8 mouse cellular contexts compared by ENCODE assay signal in genomic region chr2:69128921-69129395, GRCm38 (mm10). TPM values are rescaled to one million over a fixed set of nuclear protein-coding genes. Genes with fewer than 3 reads are reported as not detected.
DNase-seq lines count a peak whose midpoint lies in the region; ATAC-seq and TF ChIP-seq lines count a peak whose summit lies in the region.

No protein-coding gene starts in this region.

- H3K9me3 ChIP-seq in limb, embryonic 14.5 days (ENCODE audit: control insufficient read depth, low read length), result no peaks in the 10 kb centered on the region
- no peaks in the 10 kb centered on the region for H3K9me3 ChIP-seq in midbrain, postnatal 0 days (ENCODE audit: low read length)

- H3K4me3 ChIP-seq in limb, embryonic 14.5 days (replicated peaks; ENCODE audit: low read length), result no peak overlapping the region
- H3K4me3 ChIP-seq in midbrain, postnatal 0 days (ENCODE audit: low read depth, low read length), result no peak overlapping the region

- ATAC-seq in limb, embryonic 14.5 days (ENCODE audit: low FRiP score, low read depth), result peak; percentile 53; the same call in 1 of the 2 replicates
- ATAC-seq in midbrain, postnatal 0 days (ENCODE audit: low FRiP score), result peak; percentile 78

- TF ChIP-seq POLR2A in limb, embryonic 14.5 days (IDR thresholded peaks at IDR 0.05; ENCODE audit: borderline replicate concordance, extremely low read depth, insufficient read depth, insufficient read length), result no peak

- intact Hi-C loops in heart, postnatal 36 days (cut with DNase I), result no loop called here

- H3K9ac ChIP-seq in limb, embryonic 14.5 days (ENCODE audit: low read depth, low read length, severe bottlenecking), result no peak overlapping the region
- no peak overlapping the region for H3K9ac ChIP-seq in midbrain, postnatal 0 days (replicated peaks; ENCODE audit: low read length, poor library complexity, severe bottlenecking)

- TF ChIP-seq CTCF in midbrain, postnatal 0 days (IDR thresholded peaks at IDR 0.05), result no peak

- DNase-seq in MN1 (ENCODE audit: low spot score), result peak; percentile 69
- DNase-seq in embryo, embryonic 10 days (ENCODE audit: low spot score), result peak; percentile 72
- DNase-seq in heart, postnatal 36 days, result peak; percentile 12 to 27
- DNase-seq in limb, embryonic 14.5 days (ENCODE audit: low spot score), result no peak
- DNase-seq in midbrain, postnatal 0 days (ENCODE audit: low spot score), result peak; percentile 81
- no peak for DNase-seq in ovary, postnatal 14 days (ENCODE audit: low spot score)
- no peak for DNase-seq in ovary, postnatal 36 days (ENCODE audit: low spot score)
- DNase-seq in cerebellum, adult 11 months, result no peak

- no peaks in the 10 kb centered on the region for H3K27me3 ChIP-seq in limb, embryonic 14.5 days (ENCODE audit: control insufficient read depth, insufficient read depth, low read length)
- no peaks in the 10 kb centered on the region for H3K27me3 ChIP-seq in midbrain, postnatal 0 days (ENCODE audit: insufficient read depth, low read length)

- 72% methylated on average over 10 of the region's 10 CpGs for WGBS in limb, embryonic 14.5 days
- 24% methylated on average over 10 of the region's 10 CpGs for WGBS in midbrain, postnatal 0 days

- 0 out of 2 replicates have a peak, but pooled peaks cover 5% of the 10 kb centered on the region for H3K4me1 ChIP-seq in limb, embryonic 14.5 days (ENCODE audit: control insufficient read depth, insufficient read depth, low read length)
- 0 out of 2 replicates have a peak, but pooled peaks cover 3% of the 10 kb centered on the region for H3K4me1 ChIP-seq in midbrain, postnatal 0 days (ENCODE audit: insufficient read depth, low read length)

- no peaks in the 10 kb centered on the region for H3K36me3 ChIP-seq in limb, embryonic 14.5 days (ENCODE audit: control insufficient read depth, insufficient read depth, low read length)
- H3K36me3 ChIP-seq in midbrain, postnatal 0 days (ENCODE audit: insufficient read depth, low read length), result no peaks in the 10 kb centered on the region

- no peak overlapping the region for H3K27ac ChIP-seq in limb, embryonic 14.5 days (replicated peaks; ENCODE audit: low read depth, low read length)
- 0 out of 2 replicates have a peak overlapping the region, but pooled peaks have one; percentile 14 for H3K27ac ChIP-seq in midbrain, postnatal 0 days (ENCODE audit: low read depth, low read length)

- 0 out of 2 replicates have a peak overlapping the region, but pooled peaks have one; percentile 13 for H3K4me2 ChIP-seq in limb, embryonic 14.5 days (replicated peaks; ENCODE audit: low read depth, low read length, severe bottlenecking)
- no peak overlapping the region for H3K4me2 ChIP-seq in midbrain, postnatal 0 days (ENCODE audit: low read depth, low read length, poor library complexity, severe bottlenecking)

RNA-seq across cellular contexts. Expression of gene Nostrin, which starts 6.6 kb away (rescaled TPM):
- total RNA-seq in heart, postnatal 36 days (2021), result 1 to 10 TPM; 4.6 to 5.2 TPM
- polyA plus RNA-seq in limb, embryonic 14.5 days (2012; rRNA removed), result 0.45 TPM in 2 replicates
- 0.80 and 1.2 TPM in 2 replicates for polyA plus RNA-seq in limb, embryonic 14.5 days (2014; fragmentation: Nextera tagmentation; extraction: Ambion mirVana)
- 3.5 and 6.1 TPM in 2 replicates for total RNA-seq in midbrain, postnatal 0 days (2014; rRNA removed)
- polyA plus RNA-seq in midbrain, postnatal 0 days (2015; fragmentation: Nextera tagmentation; extraction: Ambion mirVana), result 2.2 and 2.3 TPM in 2 replicates

Comparison
In these comparisons a context has a peak if more than half of its experiments do, and no peak if none do; other contexts are left out.
1. DNase-seq: peak in MN1 (single experiment), embryo, embryonic 10 days (single experiment), heart, postnatal 36 days (2 of 2) and midbrain, postnatal 0 days (single experiment); none in limb, embryonic 14.5 days (single experiment), ovary, postnatal 14 days (single experiment), ovary, postnatal 36 days (single experiment) and cerebellum, adult 11 months (single experiment).